Mouse (Mus musculus) forebrain, postnatal 0 days (tissue): ENCODE measurements around the gene Mogs. TPM values are rescaled to one million over a fixed set of nuclear protein-coding genes. Genes with fewer than 3 reads are reported as not detected.
"Not testable (repeated sequence)": the region's sequence is repeated elsewhere in the genome, so short reads cannot be mapped to it uniquely, and the experiment has no call there.

Source experiments
- ATAC-seq: fragments of 200-750 bp; cut with Nextera tagmentation; 2 replicates; pipeline ENCODE4 v1.8.0; 2017; ENCODE audit warnings: mild to moderate bottlenecking, moderate library complexity
- DNase-seq: peaks from one replicate; pipeline ENCODE4 v3.0.0-alpha.2; 2015
- H3K27ac ChIP-seq: fragments of 300-500 bp; sonication (generic); 2 replicates; pipeline ENCODE4 v1.5.1; 2014; ENCODE audit warnings: low read depth, mild to moderate bottlenecking, antibody characterized with exemption, low read length, moderate library complexity, mixed read lengths
- H3K27me3 ChIP-seq: fragments of 300-500 bp; sonication (generic); 2 replicates; pipeline ENCODE4 v1.6.1; 2014; ENCODE audit warnings: mild to moderate bottlenecking, low read length, mixed read lengths; ENCODE audit not compliant: insufficient read depth
- H3K36me3 ChIP-seq: fragments of 300-500 bp; sonication (generic); 2 replicates; pipeline ENCODE4 v1.6.1; 2014; ENCODE audit warnings: mild to moderate bottlenecking, moderate library complexity; ENCODE audit not compliant: insufficient read depth
- H3K4me1 ChIP-seq: fragments of 300-500 bp; sonication (generic); 2 replicates; pipeline ENCODE4 v1.6.1; 2014; ENCODE audit warnings: antibody characterized with exemption; ENCODE audit not compliant: insufficient read depth
- H3K4me2 ChIP-seq: fragments of 300-500 bp; sonication (generic); 2 replicates; pipeline ENCODE4 v1.6.1; 2014; ENCODE audit warnings: low read depth, mild to moderate bottlenecking, moderate library complexity
- H3K4me3 ChIP-seq: fragments of 300-500 bp; sonication (generic); 2 replicates; pipeline ENCODE4 v1.5.1; 2014; ENCODE audit warnings: low read depth, low read length, mixed read lengths
- H3K9ac ChIP-seq: fragments of 300-500 bp; sonication (generic); 2 replicates; pipeline ENCODE4 v1.6.1; 2014; ENCODE audit warnings: mild to moderate bottlenecking
- H3K9me3 ChIP-seq: fragments of 300-500 bp; sonication (generic); 2 replicates; pipeline ENCODE4 v1.6.1; 2016; ENCODE audit warnings: low read length
- CTCF ChIP-seq: sonication (generic); IDR thresholded peaks from 2 replicates; pipeline ENCODE4 v1.5.1; 2016; ENCODE audit warnings: antibody characterized with exemption, control low read depth, low read depth
- WGBS: fragments of 180-500 bp; shearing (Covaris S2); extraction: QIAGEN DNeasy Blood & Tissue Kit; methylation state at CpG from one replicate; pipeline ENCODE4 v1.1.7; 2014; 5-methylcytosine and 5-hydroxymethylcytosine counted together
- microRNA counts: library from miRNA; unstranded; fragments of <30 nt; microRNA quantifications from one replicate; lab custom pipeline; 2015
- microRNA-seq, 2 experiments: library from miRNA; unstranded; fragments of <30 nt; microRNA quantifications; one replicate each; pipeline ENCODE4; 2016
- polyA plus RNA-seq: library from polyadenylated mRNA; unstranded; fragments of >200 nt; fragmentation: Nextera tagmentation; extraction: Ambion mirVana; gene quantifications from 2 replicates; pipeline ENCODE4 v1.2.1, GENCODE M21; 2015
- total RNA-seq: library from RNA; depleted of rRNA; stranded (reverse); fragments of >200 nt; gene quantifications from 2 replicates; pipeline ENCODE4 v1.2.3, GENCODE M21; 2014; rRNA removed

The Mogs gene
- total and polyA plus RNA-seq, 2 experiments from 2014 or later, result 17.4 to 43.5 TPM

- not testable (repeated sequence) for H3K4me2 ChIP-seq, H3K4me3 ChIP-seq, H3K9ac ChIP-seq, H3K4me1 ChIP-seq, ATAC-seq, H3K27ac ChIP-seq, H3K9me3 ChIP-seq, H3K36me3 ChIP-seq
- peak; percentile 60 for DNase-seq
- 21% methylated on average over 3 of the region's 3 CpGs for WGBS
- peaks cover 22% of the 10 kb centered on the region for H3K27me3 ChIP-seq
- TF ChIP-seq CTCF, result peak; percentile 63
These were observed 44.2 kb downstream of the Mogs start for GRCm38 (mm10) chr6:83159456-83159855.

GRCm38 (mm10) chr6:83161442-83161841 is 46.1 kb downstream of the Mogs start:
- Histone ChIP-seq H3K4me3 (no peak overlapping the region; the same call in 1 of the 2 replicates), H3K27ac (no peak overlapping the region), H3K9me3 (no peaks in the 10 kb centered on the region), H3K27me3 (peaks cover 22% of the 10 kb centered on the region), H3K9ac (no peak overlapping the region), H3K36me3 (no peaks in the 10 kb centered on the region), H3K4me2 (peak overlapping the region; percentile 39), H3K4me1 (peaks cover 8% of the 10 kb centered on the region)
- DNase-seq, result no peak
- ATAC-seq, result no peak
- 10% methylated on average over 19 of the region's 19 CpGs for WGBS
- no peak for TF ChIP-seq CTCF

- H3K4me1 ChIP-seq, result peaks cover 14% of the 10 kb centered on the region
- no peak for TF ChIP-seq CTCF
- no peaks in the 10 kb centered on the region for H3K36me3 ChIP-seq
- DNase-seq (no peak), ATAC-seq (no peak)
- H3K27ac ChIP-seq, result no peak overlapping the region
- peaks cover 22% of the 10 kb centered on the region for H3K27me3 ChIP-seq
- peak overlapping the region; percentile 39 for H3K4me2 ChIP-seq
- H3K9ac ChIP-seq, result peak overlapping the region; percentile 22; the same call in 1 of the 2 replicates
- WGBS, result 6% methylated on average over 48 of the region's 49 CpGs
- H3K4me3 ChIP-seq, result peak overlapping the region; percentile 24
- no peaks in the 10 kb centered on the region for H3K9me3 ChIP-seq
These were observed 46.8 kb downstream of the Mogs start for GRCm38 (mm10) chr6:83161921-83162641.

GRCm38 (mm10) chr6:83162701-83163100 is 47.4 kb downstream of the Mogs start:
- Histone ChIP-seq H3K27ac (no peak overlapping the region), H3K36me3 (no peaks in the 10 kb centered on the region), H3K9me3 (no peaks in the 10 kb centered on the region), H3K9ac (no peak overlapping the region), H3K4me1 (peaks cover 18% of the 10 kb centered on the region), H3K4me3 (0 out of 2 replicates have a peak overlapping the region, but pooled peaks have one; percentile 24), H3K27me3 (peaks cover 22% of the 10 kb centered on the region), H3K4me2 (peak overlapping the region; percentile 39)
- peak; percentile 80 for TF ChIP-seq CTCF
- ATAC-seq (no peak), DNase-seq (peak; percentile 75)
- 3% methylated on average over 8 of the region's 8 CpGs for WGBS

GRCm38 (mm10) chr6:83165026-83165606 is 49.8 kb downstream of the Mogs start:
- ATAC-seq (peak; percentile 25), DNase-seq (no peak)
- no peaks in the 10 kb centered on the region for H3K36me3 ChIP-seq
- peak overlapping the region; percentile 65 for H3K4me2 ChIP-seq
- H3K27ac ChIP-seq, result peak overlapping the region; percentile 90; the same call in 1 of the 2 replicates
- H3K4me1 ChIP-seq, result peaks cover 18% of the 10 kb centered on the region
- peak overlapping the region; percentile 90 for H3K4me3 ChIP-seq
- no peaks in the 10 kb centered on the region for H3K9me3 ChIP-seq
- peaks cover 22% of the 10 kb centered on the region for H3K27me3 ChIP-seq
- H3K9ac ChIP-seq, result peak overlapping the region; percentile 82
- WGBS, result 2% methylated on average over 6 of the region's 6 CpGs
- no peak for TF ChIP-seq CTCF

GRCm38 (mm10) chr6:83165607-83166242 is 50.4 kb downstream of the Mogs start, which contains the start of gene Dctn1:
Gene Dctn1 (plus strand): TSS chr6:83165920.
- TF ChIP-seq CTCF, result peak; percentile 89
- no peaks in the 10 kb centered on the region for H3K36me3 ChIP-seq
- H3K9me3 ChIP-seq, result no peaks in the 10 kb centered on the region
- H3K4me2 ChIP-seq, result peak within 1 kb of the TSS; percentile 65
- H3K4me3 ChIP-seq, result peak within 1 kb of the TSS; percentile 90
- peak within 1 kb of the TSS; percentile 82 for H3K9ac ChIP-seq
- H3K4me1 ChIP-seq, result peaks cover 18% of the 10 kb centered on the region
- peaks cover 20% of the 10 kb centered on the region for H3K27me3 ChIP-seq
- WGBS, result 3% methylated on average over 58 of the region's 58 CpGs
- DNase-seq (peak; percentile 98), ATAC-seq (peak; percentile 92)
- H3K27ac ChIP-seq, result peak within 1 kb of the TSS; percentile 90

- peak; percentile 32 for TF ChIP-seq CTCF
- DNase-seq, result peak; percentile 73
- H3K4me2 ChIP-seq, result peak overlapping the region; percentile 65
- H3K9ac ChIP-seq, result peak overlapping the region; percentile 82
- H3K4me3 ChIP-seq, result peak overlapping the region; percentile 90
- 1% methylated on average over 12 of the region's 12 CpGs for WGBS
- H3K9me3 ChIP-seq, result no peaks in the 10 kb centered on the region
- H3K36me3 ChIP-seq, result no peaks in the 10 kb centered on the region
- peak overlapping the region; percentile 90 for H3K27ac ChIP-seq
- peaks cover 14% of the 10 kb centered on the region for H3K27me3 ChIP-seq
- H3K4me1 ChIP-seq, result peaks cover 19% of the 10 kb centered on the region
- peak; percentile 19 for ATAC-seq
These were observed 50.9 kb downstream of the Mogs start for GRCm38 (mm10) chr6:83166243-83166630.

MicroRNA genes within 50 kb of the gene (microRNA counts, 519-probe panel; counts per million panel counts)
- microRNA mmu-miR-3470a+mmu-miR-3470b (lab: Ali Mortazavi, UCI), result not detected

Small RNA genes lying within 50 kb of the gene (microRNA-seq; reads per million reads assigned to microRNA genes)
- 0 reads per million in 2 experiments for gene Mir3470a

Other genes with a start within 250 kb of the Mogs start
- 13.6 and 17.4 TPM in 2 replicates for gene Sema4f, start 175.7 kb upstream of the Mogs start, total RNA-seq
- 11.5 and 20.6 TPM in 2 replicates for gene Sema4f, start 175.7 kb upstream of the Mogs start, polyA plus RNA-seq
- gene M1ap, start 168.6 kb upstream of the Mogs start, total RNA-seq, result 0.10 TPM in 1 of 2 replicates, not detected in the other
- gene M1ap, start 168.6 kb upstream of the Mogs start, polyA plus RNA-seq, result 0.10 TPM in 1 of 2 replicates, not detected in the other
- gene Dok1, start 82.0 kb upstream of the Mogs start, total RNA-seq, result 3.3 and 3.6 TPM in 2 replicates
- gene Dok1, start 82.0 kb upstream of the Mogs start, polyA plus RNA-seq, result 1.4 and 1.5 TPM in 2 replicates
- gene Loxl3, start 81.3 kb upstream of the Mogs start, total RNA-seq, result 3.5 and 4.7 TPM in 2 replicates
- gene Loxl3, start 81.3 kb upstream of the Mogs start, polyA plus RNA-seq, result 4.3 and 4.5 TPM in 2 replicates
- 85.9 and 146 TPM in 2 replicates for gene Aup1, start 61.0 kb upstream of the Mogs start, total RNA-seq
- 126 and 129 TPM in 2 replicates for gene Aup1, start 61.0 kb upstream of the Mogs start, polyA plus RNA-seq
- gene Htra2, start 60.2 kb upstream of the Mogs start, total RNA-seq, result 46.1 and 47.0 TPM in 2 replicates
- 75.1 and 81.0 TPM in 2 replicates for gene Htra2, start 60.2 kb upstream of the Mogs start, polyA plus RNA-seq
- gene Dqx1, start 57.7 kb upstream of the Mogs start, total RNA-seq, result 0.05 TPM in 1 of 2 replicates, not detected in the other
- gene Dqx1, start 57.7 kb upstream of the Mogs start, polyA plus RNA-seq, result 0.11 and 0.13 TPM in 2 replicates
- not detected in 2 replicates for gene Tlx2, start 45.2 kb upstream of the Mogs start, total RNA-seq
- gene Tlx2, start 45.2 kb upstream of the Mogs start, polyA plus RNA-seq, result not detected in 2 replicates
- 16.1 and 18.8 TPM in 2 replicates for gene Pcgf1, start 37.6 kb upstream of the Mogs start, total RNA-seq
- 30.7 and 30.8 TPM in 2 replicates for gene Pcgf1, start 37.6 kb upstream of the Mogs start, polyA plus RNA-seq
- 0.46 TPM in 1 of 2 replicates, not detected in the other for gene Lbx2, start 29.1 kb upstream of the Mogs start, total RNA-seq
- gene Lbx2, start 29.1 kb upstream of the Mogs start, polyA plus RNA-seq, result 0.33 TPM in 1 of 2 replicates, not detected in the other
- gene Ccdc142, start 13.9 kb upstream of the Mogs start, total RNA-seq, result 15.3 and 16.6 TPM in 2 replicates
- 2.1 and 5.6 TPM in 2 replicates for gene Ccdc142, start 13.9 kb upstream of the Mogs start, polyA plus RNA-seq
- 7.0 and 9.5 TPM in 2 replicates for gene Gm42688, start 13.9 kb upstream of the Mogs start, total RNA-seq
- gene Gm42688, start 13.9 kb upstream of the Mogs start, polyA plus RNA-seq, result 2.4 and 2.9 TPM in 2 replicates
- 64.6 and 102 TPM in 2 replicates for gene Mrpl53, start 6.5 kb upstream of the Mogs start, total RNA-seq
- 126 and 141 TPM in 2 replicates for gene Mrpl53, start 6.5 kb upstream of the Mogs start, polyA plus RNA-seq
- gene Wbp1, start 6.1 kb downstream of the Mogs start, total RNA-seq, result 129 and 151 TPM in 2 replicates
- 104 and 109 TPM in 2 replicates for gene Wbp1, start 6.1 kb downstream of the Mogs start, polyA plus RNA-seq
- 40.1 and 44.5 TPM in 2 replicates for gene Ino80b, start 9.9 kb downstream of the Mogs start, total RNA-seq
- gene Ino80b, start 9.9 kb downstream of the Mogs start, polyA plus RNA-seq, result 14.9 and 15.3 TPM in 2 replicates
- gene Rtkn, start 20.0 kb downstream of the Mogs start, total RNA-seq, result 17.1 and 19.4 TPM in 2 replicates
- 7.9 and 8.1 TPM in 2 replicates for gene Rtkn, start 20.0 kb downstream of the Mogs start, polyA plus RNA-seq
- 11.1 and 13.4 TPM in 2 replicates for gene Wdr54, start 40.9 kb downstream of the Mogs start, total RNA-seq
- 19.7 and 24.1 TPM in 2 replicates for gene Wdr54, start 40.9 kb downstream of the Mogs start, polyA plus RNA-seq
- 17.0 and 17.5 TPM in 2 replicates for gene 1700003E16Rik, start 40.9 kb downstream of the Mogs start, total RNA-seq
- 13.9 and 18.3 TPM in 2 replicates for gene 1700003E16Rik, start 40.9 kb downstream of the Mogs start, polyA plus RNA-seq
- 97.3 and 126 TPM in 2 replicates for gene Dctn1, start 50.4 kb downstream of the Mogs start, total RNA-seq
- gene Dctn1, start 50.4 kb downstream of the Mogs start, polyA plus RNA-seq, result 132 and 152 TPM in 2 replicates
- 1.3 and 1.7 TPM in 2 replicates for gene Slc4a5, start 104.3 kb downstream of the Mogs start, total RNA-seq
- gene Slc4a5, start 104.3 kb downstream of the Mogs start, polyA plus RNA-seq, result 0.45 and 1.3 TPM in 2 replicates
- gene Mthfd2, start 210.4 kb downstream of the Mogs start, total RNA-seq, result 18.6 and 31.9 TPM in 2 replicates
- 19.0 and 21.5 TPM in 2 replicates for gene Mthfd2, start 210.4 kb downstream of the Mogs start, polyA plus RNA-seq
- 31.0 and 32.4 TPM in 2 replicates for gene Mob1a, start 210.5 kb downstream of the Mogs start, total RNA-seq
- 9.3 and 9.5 TPM in 2 replicates for gene Mob1a, start 210.5 kb downstream of the Mogs start, polyA plus RNA-seq
- gene Bola3, start 233.7 kb downstream of the Mogs start, total RNA-seq, result 6.6 and 7.7 TPM in 2 replicates
- gene Bola3, start 233.7 kb downstream of the Mogs start, polyA plus RNA-seq, result 50.2 and 55.7 TPM in 2 replicates